Mouse (Mus musculus) thymus, adult 2 months (tissue): ENCODE measurements at regions not wholly inside any gene's neighbourhood (a gene's known extent, or its start where the extent isn't known, plus 50 kb on each side); places are given as distances from the start of the nearest gene placed in this dataset.

Experiments
- CTCF ChIP-seq: fragments of 200-500 bp; IDR thresholded peaks from 2 replicates; pipeline ENCODE4 v1.5.1; 2012; ENCODE audit warnings: mild to moderate bottlenecking, control low read depth, low read length, moderate library complexity, borderline replicate concordance; ENCODE audit not compliant: control insufficient read depth, poor library complexity, insufficient read depth; ENCODE audit errors: extremely low read depth
- POLR2A ChIP-seq: fragments of 200-500 bp; IDR thresholded peaks from 2 replicates; pipeline ENCODE4 v1.6.1; 2012; ENCODE audit warnings: mild to moderate bottlenecking, low read length, control low read depth, moderate library complexity; ENCODE audit not compliant: control insufficient read depth, poor library complexity, insufficient read depth; ENCODE audit errors: extremely low read depth

- no peak for TF ChIP-seq CTCF
- no peak for TF ChIP-seq POLR2A
These were observed 84.8 kb upstream of the Tsc22d1 start for GRCm38 (mm10) chr14:76329983-76330382.
